Mouse (Mus musculus): ENCODE measurements at regions not wholly inside any gene's neighbourhood (a gene's known extent, or its start where the extent isn't known, plus 50 kb on each side); places are given as distances from the start of the nearest gene placed in this dataset.

DNA sequence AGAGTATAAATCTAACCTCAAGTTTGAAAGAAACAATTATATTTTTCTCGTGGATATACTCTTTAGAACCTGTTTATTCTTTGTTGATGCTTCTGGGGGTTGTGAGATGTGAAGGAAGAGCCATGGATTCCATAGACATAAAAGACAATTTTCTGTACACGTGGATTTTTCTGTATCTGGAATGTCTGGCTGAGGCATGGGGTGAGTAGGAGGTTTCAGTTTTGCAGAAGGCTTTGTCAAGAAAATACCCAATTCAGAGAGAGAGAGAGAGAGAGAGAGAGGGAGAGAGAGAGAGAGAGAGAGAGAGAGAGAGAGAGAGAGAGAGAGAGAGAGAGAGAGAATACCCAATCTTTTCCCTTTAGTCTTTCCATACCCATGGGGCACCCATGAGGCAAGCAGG is 315.0 kb upstream of the Xylt1 start:
- Histone ChIP-seq H3K9ac (no peak overlapping the region), H3K27me3 (replicated peaks) (no peaks in the 10 kb centered on the region), H3K4me1 (no peaks in the 10 kb centered on the region), H3K4me3 (replicated peaks) (no peak overlapping the region), H3K36me3 (no peaks in the 10 kb centered on the region), H3K4me2 (no peak overlapping the region), H3K27ac (no peak overlapping the region), H3K9me3 (no peaks in the 10 kb centered on the region)
- ATAC-seq (ENCODE audit: insufficient read depth, low FRiP score, low read depth) = no peak
- 52% methylated on average over 2 of the region's 2 CpGs for WGBS

DNA sequence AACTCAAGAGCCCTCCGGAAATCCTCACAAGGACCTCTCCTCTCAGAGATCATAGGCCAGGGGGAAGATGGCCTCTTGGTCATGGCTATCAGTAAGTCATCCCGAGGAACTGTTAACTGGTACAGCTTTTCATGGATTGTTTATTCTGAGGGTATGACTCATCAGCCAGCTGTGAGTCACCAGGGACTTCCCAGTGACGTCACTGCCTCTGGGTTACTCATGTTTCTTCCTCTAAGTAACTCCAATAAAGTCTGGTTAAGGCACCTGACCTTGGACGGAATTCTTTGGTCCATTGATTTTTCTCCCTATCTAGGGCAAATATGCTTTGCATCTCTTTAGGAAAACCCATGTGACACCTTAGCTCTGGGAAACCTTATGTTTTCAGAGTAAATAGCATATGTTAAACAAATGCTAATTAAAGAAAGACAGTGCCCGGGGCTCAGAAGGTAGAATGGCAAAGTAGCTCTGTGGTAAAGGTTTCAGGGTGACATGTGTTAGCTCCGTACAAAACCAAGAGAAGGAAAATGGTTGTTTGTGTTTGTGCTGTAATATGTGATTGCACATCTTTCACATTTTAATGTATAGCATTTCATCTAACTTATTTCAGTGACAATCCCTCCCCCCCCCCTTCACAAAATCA is 289.7 kb upstream of the Xylt1 start:
- Histone ChIP-seq H3K27me3 (replicated peaks) (no peaks in the 10 kb centered on the region), H3K4me1 (no peaks in the 10 kb centered on the region), H3K27ac (no peak overlapping the region), H3K4me2 (no peak overlapping the region), H3K9ac (no peak overlapping the region), H3K9me3 (no peaks in the 10 kb centered on the region), H3K4me3 (replicated peaks) (no peak overlapping the region), H3K36me3 (no peaks in the 10 kb centered on the region)
- peak; percentile 81 for ATAC-seq (ENCODE audit: insufficient read depth, low FRiP score, low read depth)
- 25% methylated on average over 6 of the region's 6 CpGs for WGBS

DNA sequence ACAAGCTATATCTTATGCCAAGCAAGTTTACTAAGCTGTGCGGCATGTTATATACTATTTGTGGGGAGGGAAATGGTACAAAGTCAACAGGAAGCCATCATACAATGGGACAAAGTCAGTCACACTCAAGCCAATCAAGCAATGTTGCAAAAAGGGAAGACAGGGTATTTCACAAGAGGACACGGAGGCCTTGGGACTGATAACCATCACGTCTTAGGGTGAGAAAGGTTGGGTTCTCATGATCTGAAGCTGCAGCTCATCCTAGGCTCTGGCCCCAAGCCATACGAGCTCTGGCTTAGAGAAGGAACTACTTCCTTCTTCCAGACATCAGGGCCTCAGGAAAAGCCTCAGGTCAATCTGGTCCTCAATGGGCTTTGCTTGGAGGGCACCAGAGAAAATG is 287.9 kb upstream of the Xylt1 start:
- Histone ChIP-seq H3K9me3 (no peaks in the 10 kb centered on the region), H3K27ac (no peak overlapping the region), H3K4me1 (no peaks in the 10 kb centered on the region), H3K9ac (no peak overlapping the region), H3K4me2 (no peak overlapping the region), H3K4me3 (replicated peaks) (no peak overlapping the region), H3K27me3 (replicated peaks) (no peaks in the 10 kb centered on the region), H3K36me3 (no peaks in the 10 kb centered on the region)
- 74% methylated on average over 4 of the region's 4 CpGs for WGBS
- ATAC-seq (ENCODE audit: insufficient read depth, low FRiP score, low read depth) = no peak

DNA sequence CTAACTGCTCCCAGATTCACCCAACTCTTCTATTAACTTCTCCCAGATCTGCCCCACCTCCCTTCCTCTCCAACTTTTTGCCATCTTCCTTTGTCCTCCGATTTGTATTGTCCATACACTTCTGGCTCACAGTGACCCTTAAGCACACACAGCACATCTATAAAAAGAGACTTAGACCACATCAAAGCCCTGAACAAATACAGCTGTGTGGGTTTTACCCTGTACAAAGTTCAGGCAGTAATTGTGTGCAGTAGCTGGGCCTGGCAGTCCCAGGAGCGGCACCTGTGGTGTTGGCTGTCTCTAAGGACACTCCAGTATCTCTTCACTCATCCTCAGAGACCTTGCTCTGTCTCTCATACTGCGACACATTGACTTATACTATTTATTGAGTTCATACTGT is 283.2 kb upstream of the Xylt1 start:
- Histone ChIP-seq H3K4me1 (no peaks in the 10 kb centered on the region), H3K4me2 (no peak overlapping the region), H3K9me3 (no peaks in the 10 kb centered on the region), H3K9ac (no peak overlapping the region), H3K36me3 (no peaks in the 10 kb centered on the region), H3K27ac (no peak overlapping the region), H3K27me3 (replicated peaks) (no peaks in the 10 kb centered on the region), H3K4me3 (replicated peaks) (no peak overlapping the region)
- WGBS = 58% methylated on average over 3 of the region's 3 CpGs
- ATAC-seq (ENCODE audit: insufficient read depth, low FRiP score, low read depth) = peak; percentile 73; the same call in 1 of the 2 replicates

DNA sequence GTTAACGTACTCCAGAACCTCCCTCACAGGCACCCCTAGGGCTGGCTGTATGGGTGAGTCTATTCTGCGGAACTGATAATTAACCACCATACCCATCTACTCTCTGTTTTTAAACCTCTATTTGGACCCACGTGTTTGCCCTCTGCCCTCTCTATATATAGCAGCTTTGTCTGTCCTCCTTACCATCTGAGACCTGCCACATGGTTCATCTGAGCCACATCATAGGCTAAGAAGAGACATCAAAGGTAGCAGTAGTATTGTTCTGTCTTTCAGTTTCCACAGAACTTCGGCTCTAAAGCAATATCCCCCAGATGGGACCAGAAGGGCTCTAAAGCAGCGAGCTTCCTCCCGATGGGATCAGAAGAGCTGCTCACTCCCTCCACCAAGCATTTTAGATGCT is 281.7 kb upstream of the Xylt1 start:
- H3K4me1 ChIP-seq = no peaks in the 10 kb centered on the region
- no peaks in the 10 kb centered on the region for H3K36me3 ChIP-seq
- H3K9me3 ChIP-seq = no peaks in the 10 kb centered on the region
- no peak overlapping the region for H3K9ac ChIP-seq
- H3K4me2 ChIP-seq = no peak overlapping the region
- WGBS = 78% methylated on average over 6 of the region's 6 CpGs
- H3K4me3 ChIP-seq (replicated peaks) = no peak overlapping the region
- no peak overlapping the region for H3K27ac ChIP-seq
- no peaks in the 10 kb centered on the region for H3K27me3 ChIP-seq (replicated peaks)
- ATAC-seq (ENCODE audit: insufficient read depth, low FRiP score, low read depth) = no peak

DNA sequence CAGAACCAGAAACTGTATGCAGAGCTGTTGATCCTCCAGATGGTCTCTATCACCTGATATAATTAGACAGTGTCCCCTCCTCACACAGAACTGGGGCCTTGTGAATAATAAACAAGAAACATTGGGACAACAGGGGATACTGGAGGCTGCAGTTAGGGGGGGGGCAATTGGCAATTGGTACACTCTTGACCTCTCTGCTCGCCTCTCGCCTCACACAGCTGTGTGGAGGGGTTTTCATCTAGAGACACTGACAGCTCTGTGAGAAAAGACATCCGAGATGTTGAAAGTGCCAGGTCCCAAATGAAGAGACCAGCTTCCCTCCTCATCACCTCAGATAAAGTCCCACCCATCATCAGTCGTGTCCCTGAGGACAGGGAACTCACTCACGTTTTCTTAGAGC is 277.7 kb upstream of the Xylt1 start:
- H3K27ac ChIP-seq = no peak overlapping the region
- H3K9me3 ChIP-seq = no peaks in the 10 kb centered on the region
- H3K27me3 ChIP-seq (replicated peaks) = no peaks in the 10 kb centered on the region
- 49% methylated on average over 5 of the region's 5 CpGs for WGBS
- no peaks in the 10 kb centered on the region for H3K36me3 ChIP-seq
- no peak overlapping the region for H3K4me3 ChIP-seq (replicated peaks)
- ATAC-seq (ENCODE audit: insufficient read depth, low FRiP score, low read depth) = no peak
- H3K4me1 ChIP-seq = no peaks in the 10 kb centered on the region
- H3K9ac ChIP-seq = no peak overlapping the region
- H3K4me2 ChIP-seq = no peak overlapping the region

DNA sequence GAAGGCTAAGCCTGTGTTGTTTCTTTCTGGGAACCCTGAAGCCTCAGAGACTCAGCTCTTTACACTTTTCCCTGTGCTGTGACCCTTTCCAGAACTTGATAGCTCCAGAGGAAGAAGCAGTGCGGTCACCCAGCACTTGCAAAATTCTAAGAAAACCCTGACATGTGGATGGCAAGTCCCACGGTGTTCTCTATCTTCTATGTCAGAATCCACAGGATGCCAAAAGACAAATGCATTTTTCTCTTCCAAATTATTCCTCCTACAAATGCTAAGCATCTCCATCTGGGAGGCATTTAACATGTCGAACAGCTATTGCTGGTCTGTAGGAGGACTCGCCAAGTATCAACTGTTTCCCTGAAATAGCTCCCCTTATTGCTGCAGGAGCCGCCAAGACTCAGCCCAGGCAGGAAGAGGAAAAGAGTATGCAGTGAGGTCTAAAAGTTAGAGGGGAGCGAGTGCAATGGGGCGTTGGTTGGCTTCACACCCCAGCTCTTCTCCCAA is 274.0 kb upstream of the Xylt1 start:
- Histone ChIP-seq H3K27ac (no peak overlapping the region), H3K9me3 (no peaks in the 10 kb centered on the region), H3K4me3 (replicated peaks) (no peak overlapping the region), H3K9ac (no peak overlapping the region), H3K27me3 (replicated peaks) (no peaks in the 10 kb centered on the region), H3K36me3 (no peaks in the 10 kb centered on the region), H3K4me2 (no peak overlapping the region), H3K4me1 (no peaks in the 10 kb centered on the region)
- 80% methylated on average over 7 of the region's 7 CpGs for WGBS
- ATAC-seq (ENCODE audit: insufficient read depth, low FRiP score, low read depth) = no peak

DNA sequence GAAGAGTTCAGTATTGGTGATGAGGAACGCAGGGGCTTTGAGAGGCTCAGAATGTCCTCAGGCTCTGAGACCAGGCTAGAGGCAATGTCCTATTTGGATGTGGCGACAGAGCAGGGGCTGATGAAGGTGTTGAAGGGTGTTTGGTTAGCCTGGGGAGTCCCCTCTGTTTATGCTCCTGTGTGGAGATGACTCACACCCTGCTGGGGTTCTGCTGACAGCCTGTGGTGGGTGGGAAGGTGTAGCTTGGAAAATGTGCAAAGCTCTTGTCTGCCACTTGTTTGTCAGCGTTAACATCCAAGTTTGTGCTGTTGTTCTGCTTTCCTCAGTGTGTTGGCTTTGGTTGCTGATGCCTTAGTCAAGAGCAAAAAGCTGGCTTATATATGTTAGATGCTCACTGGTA is 272.4 kb upstream of the Xylt1 start:
- Histone ChIP-seq H3K27me3 (replicated peaks) (no peaks in the 10 kb centered on the region), H3K9ac (no peak overlapping the region), H3K4me2 (no peak overlapping the region), H3K4me1 (no peaks in the 10 kb centered on the region), H3K36me3 (no peaks in the 10 kb centered on the region), H3K4me3 (replicated peaks) (no peak overlapping the region), H3K27ac (no peak overlapping the region), H3K9me3 (no peaks in the 10 kb centered on the region)
- no peak for ATAC-seq (ENCODE audit: insufficient read depth, low FRiP score, low read depth)
- WGBS = 61% methylated on average over 3 of the region's 3 CpGs

DNA sequence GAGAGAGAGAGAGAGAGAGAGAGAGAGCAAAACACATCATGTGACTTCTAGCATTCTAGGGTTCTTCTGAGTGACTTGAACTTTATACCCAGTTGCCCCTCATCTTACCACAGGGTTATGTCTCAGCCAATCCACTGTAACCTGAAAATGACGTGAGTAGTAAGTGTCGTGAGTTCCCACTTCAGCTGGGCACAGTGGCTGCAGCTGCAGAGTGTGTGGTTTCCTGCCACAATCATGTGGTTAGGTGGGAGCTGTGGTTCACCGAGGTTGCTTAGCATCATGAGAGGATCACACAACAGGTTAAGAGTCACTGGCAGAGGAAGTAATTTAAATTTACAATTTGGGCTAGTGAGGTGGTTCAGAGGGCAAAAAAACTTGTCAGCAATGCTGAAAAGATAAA is 253.1 kb upstream of the Xylt1 start:
- Histone ChIP-seq H3K27me3 (replicated peaks) (no peaks in the 10 kb centered on the region), H3K9me3 (no peaks in the 10 kb centered on the region), H3K4me1 (no peaks in the 10 kb centered on the region), H3K4me2 (no peak overlapping the region), H3K27ac (no peak overlapping the region), H3K36me3 (no peaks in the 10 kb centered on the region), H3K4me3 (replicated peaks) (no peak overlapping the region), H3K9ac (no peak overlapping the region)
- ATAC-seq (ENCODE audit: insufficient read depth, low FRiP score, low read depth) = no peak
- 57% methylated on average over 3 of the region's 3 CpGs for WGBS

DNA sequence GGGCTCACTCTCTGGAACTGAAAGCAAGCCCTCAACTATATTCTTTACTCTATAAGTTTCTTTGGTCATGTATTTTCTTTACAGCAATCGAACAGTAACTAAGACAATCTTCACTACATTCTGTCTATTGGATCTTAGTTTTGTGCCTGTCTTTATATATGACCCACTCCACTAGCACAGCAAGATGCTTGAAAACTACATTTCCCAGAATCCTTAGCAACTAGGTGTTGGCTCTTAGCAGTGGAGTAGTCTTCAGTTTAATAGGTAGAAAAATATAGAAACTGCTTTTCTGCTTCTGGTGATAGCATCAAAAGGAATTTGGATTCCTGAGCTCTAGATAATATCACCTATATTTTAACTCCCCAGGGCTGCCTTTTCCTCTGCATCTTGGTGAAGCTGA is 245.9 kb upstream of the Xylt1 start:
- Histone ChIP-seq H3K9ac (no peak overlapping the region), H3K36me3 (no peaks in the 10 kb centered on the region), H3K4me3 (replicated peaks) (no peak overlapping the region), H3K9me3 (no peaks in the 10 kb centered on the region), H3K27ac (no peak overlapping the region), H3K4me1 (no peaks in the 10 kb centered on the region), H3K4me2 (no peak overlapping the region), H3K27me3 (replicated peaks) (no peaks in the 10 kb centered on the region)
- no peak for ATAC-seq (ENCODE audit: insufficient read depth, low FRiP score, low read depth)
- WGBS = 88% methylated on average over 1 of the region's 1 CpGs

DNA sequence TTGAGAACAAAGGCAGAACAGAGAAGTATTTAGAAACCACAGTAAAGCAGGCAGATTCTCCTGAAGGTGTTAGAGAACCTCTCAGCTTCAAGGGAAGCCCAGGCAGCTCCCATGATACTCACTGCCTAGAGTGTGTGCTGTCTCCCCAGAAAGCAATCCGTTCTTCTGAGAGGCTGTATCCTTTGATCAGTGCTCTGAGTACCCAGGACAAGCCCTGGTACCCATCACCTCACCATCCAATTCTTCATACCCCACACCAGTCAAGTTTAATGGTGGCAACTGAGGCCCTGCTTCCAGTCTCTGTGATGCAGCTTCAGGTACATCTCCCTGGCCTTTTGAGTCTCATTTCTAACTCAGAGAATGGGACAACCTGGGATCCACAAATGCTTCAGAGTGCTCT is 242.1 kb upstream of the Xylt1 start:
- Histone ChIP-seq H3K27me3 (replicated peaks) (no peaks in the 10 kb centered on the region), H3K27ac (no peak overlapping the region), H3K36me3 (no peaks in the 10 kb centered on the region), H3K4me1 (no peaks in the 10 kb centered on the region), H3K4me2 (no peak overlapping the region), H3K9me3 (no peaks in the 10 kb centered on the region), H3K4me3 (replicated peaks) (no peak overlapping the region), H3K9ac (no peak overlapping the region)
- ATAC-seq (ENCODE audit: insufficient read depth, low FRiP score, low read depth) = no peak
- 50% methylated on average over 1 of the region's 1 CpGs for WGBS

DNA sequence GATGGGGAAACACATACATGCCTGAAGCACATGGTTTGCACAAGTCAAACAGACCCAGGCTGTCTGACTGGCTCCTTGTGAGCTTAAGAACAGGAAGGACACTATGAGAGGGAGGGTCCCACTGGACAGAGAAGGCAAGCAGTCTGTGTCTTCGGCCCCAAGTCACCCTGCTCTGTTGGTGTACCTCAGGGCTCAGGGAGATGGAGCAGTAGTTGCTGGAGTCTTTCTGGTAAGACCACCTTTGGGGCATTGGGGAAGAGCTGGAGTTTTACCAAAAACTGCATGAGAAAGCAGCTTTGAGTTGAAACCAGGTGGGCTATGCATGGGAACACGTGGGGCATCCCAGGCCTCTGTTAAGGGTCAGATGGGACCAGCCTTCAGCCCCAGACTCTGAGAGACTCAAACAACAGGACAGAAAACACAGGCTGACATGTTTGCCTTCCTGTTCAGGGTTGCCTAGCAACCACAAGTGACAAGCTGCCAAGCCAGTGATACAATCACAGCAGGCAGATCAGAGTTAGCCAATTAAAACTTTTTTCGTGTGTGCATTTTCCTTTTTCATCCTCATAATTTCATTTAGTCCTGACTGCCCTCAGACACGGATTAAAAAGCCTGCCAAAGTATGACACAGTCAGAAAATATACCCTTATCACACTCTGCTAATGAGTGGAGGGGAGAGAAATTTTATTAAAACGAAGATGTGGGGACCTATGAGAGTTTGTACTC is 241.4 kb upstream of the Xylt1 start:
- H3K4me2 ChIP-seq = no peak overlapping the region
- H3K4me3 ChIP-seq (replicated peaks) = no peak overlapping the region
- no peak overlapping the region for H3K9ac ChIP-seq
- H3K9me3 ChIP-seq = no peaks in the 10 kb centered on the region
- 22% methylated on average over 5 of the region's 5 CpGs for WGBS
- peak; percentile 56; the same call in 1 of the 2 replicates for ATAC-seq (ENCODE audit: insufficient read depth, low FRiP score, low read depth)
- no peaks in the 10 kb centered on the region for H3K36me3 ChIP-seq
- no peaks in the 10 kb centered on the region for H3K4me1 ChIP-seq
- no peak overlapping the region for H3K27ac ChIP-seq
- H3K27me3 ChIP-seq (replicated peaks) = no peaks in the 10 kb centered on the region

DNA sequence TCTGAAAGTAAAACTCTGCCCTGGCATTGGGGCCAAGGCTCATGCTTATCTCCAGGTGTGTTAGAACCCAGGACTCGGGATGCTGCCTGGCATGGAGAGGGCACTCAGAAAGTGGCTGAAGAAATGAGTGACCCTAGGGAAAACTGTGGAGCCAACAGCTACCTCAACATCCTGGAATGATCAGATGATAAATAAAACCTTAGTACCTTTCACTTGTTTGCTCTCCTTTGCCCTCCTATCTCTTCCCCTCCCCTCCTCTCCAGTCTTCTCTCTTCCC is 240.9 kb upstream of the Xylt1 start:
- Histone ChIP-seq H3K27me3 (replicated peaks) (no peaks in the 10 kb centered on the region), H3K9me3 (no peaks in the 10 kb centered on the region), H3K36me3 (no peaks in the 10 kb centered on the region), H3K27ac (no peak overlapping the region), H3K4me2 (no peak overlapping the region), H3K4me3 (replicated peaks) (no peak overlapping the region), H3K4me1 (no peaks in the 10 kb centered on the region), H3K9ac (no peak overlapping the region)
- 52% methylated on average over 1 of the region's 1 CpGs for WGBS
- no peak for ATAC-seq (ENCODE audit: insufficient read depth, low FRiP score, low read depth)
